Mouse (Mus musculus): ENCODE measurements at regions not wholly inside any gene's neighbourhood (a gene's known extent, or its start where the extent isn't known, plus 50 kb on each side); places are given as distances from the start of the nearest gene placed in this dataset.

GRCm38 (mm10) chr7:67430987-67431386 lies 58.3 kb upstream of the Mef2a start:
- no peak; the same call in 1 of the 2 replicates for ATAC-seq (replicated peaks; ENCODE audit: insufficient number of reproducible peaks, low FRiP score, low TSS enrichment, poor library complexity, severe bottlenecking)

GRCm38 (mm10) chr7:67430041-67430440 lies 57.4 kb upstream of the Mef2a start:
- ATAC-seq (replicated peaks; ENCODE audit: insufficient number of reproducible peaks, low FRiP score, low TSS enrichment, poor library complexity, severe bottlenecking), result no peak

GRCm38 (mm10) chr7:67429008-67429873 lies 56.6 kb upstream of the Mef2a start:
- ATAC-seq (replicated peaks; ENCODE audit: insufficient number of reproducible peaks, low FRiP score, low TSS enrichment, poor library complexity, severe bottlenecking), result no peak

- ATAC-seq (replicated peaks; ENCODE audit: insufficient number of reproducible peaks, low FRiP score, low TSS enrichment, poor library complexity, severe bottlenecking), result no peak
These were observed 55.7 kb upstream of the Mef2a start for GRCm38 (mm10) chr7:67428388-67428787.

- ATAC-seq (replicated peaks; ENCODE audit: insufficient number of reproducible peaks, low FRiP score, low TSS enrichment, poor library complexity, severe bottlenecking), result peak; percentile 19
These were observed 53.4 kb upstream of the Mef2a start for GRCm38 (mm10) chr7:67426076-67426475.

GRCm38 (mm10) chr7:67425581-67425980 lies 52.9 kb upstream of the Mef2a start:
- ATAC-seq (replicated peaks; ENCODE audit: insufficient number of reproducible peaks, low FRiP score, low TSS enrichment, poor library complexity, severe bottlenecking), result peak; percentile 89

- peak; percentile 33; the same call in 1 of the 2 replicates for ATAC-seq (replicated peaks; ENCODE audit: insufficient number of reproducible peaks, low FRiP score, low TSS enrichment, poor library complexity, severe bottlenecking)
These were observed 52.3 kb upstream of the Mef2a start for GRCm38 (mm10) chr7:67424810-67425485.

Data from monocyte, adult 5-6 weeks (primary cell).